Mouse (Mus musculus) left cerebral cortex, postnatal 14 days (tissue): Measurements from ENCODE around the gene Axl. TPM values are rescaled to one million over a fixed set of nuclear protein-coding genes. Genes with fewer than 3 reads are reported as not detected.

Experiments
- DNase-seq, 2 experiments: peaks; one replicate each; pipeline ENCODE4 v3.0.0; 2021 to 2022; ENCODE audit warnings: low spot score in 2 of 2, mixed read lengths in 1 of 2
- intact Hi-C: fragments of 180-260 bp; cut with DNase I; formaldehyde crosslinking; loops from one replicate; pipeline ENCODE4 v1.15.1; 2025
- long read RNA-seq, 2 experiments: library from polyadenylated mRNA; stranded (forward); transcript quantifications; one replicate each; pipeline ENCODE4 v2.0.0; 2021
- total RNA-seq, 2 experiments: library from RNA; stranded (reverse); gene quantifications; 2 replicates each; pipeline ENCODE4 v1.2.3; 2021

Axl gene
- 10 to 100 TPM; 35.9 to 38.8 TPM for total RNA-seq
- long read RNA-seq, experiment 1, full-length matches to known transcripts = 38 of 53 reads
- long read RNA-seq, experiment 1, partial matches to known transcripts = 9 of 53 reads
- long read RNA-seq, experiment 1, other reads (novel, unspliced or antisense) = 6 of 53 reads
- long read RNA-seq, experiment 2, full-length matches to known transcripts = 39 of 51 reads
- long read RNA-seq, experiment 2, partial matches to known transcripts = 4 of 51 reads
- long read RNA-seq, experiment 2, other reads (novel, unspliced or antisense) = 8 of 51 reads

- intact Hi-C loops = no loop called here
- peak; percentile 19 to 29 for DNase-seq
Measured at GRCm38 (mm10) chr7:25788220-25789128, at the start of gene Axl. TSS of gene Axl (minus strand) at chr7:25788705.

- DNase-seq = no peak
- intact Hi-C loops = no loop called here
Measured at GRCm38 (mm10) chr7:25835188-25835891, 46.8 kb upstream of the Axl start.

GRCm38 (mm10) chr7:25831557-25832530 is 43.3 kb upstream of the Axl start:
- intact Hi-C loops = no loop called here

GRCm38 (mm10) chr7:25830251-25830650 is 41.7 kb upstream of the Axl start:
- intact Hi-C loops = no loop called here
- no peak for DNase-seq

More at GRCm38 (mm10) chr7:25831557-25832530, 43.3 kb upstream of the Axl start:
- no peak for DNase-seq

- peak in 1 of 2 experiments; percentile 49 for DNase-seq
- intact Hi-C loops = no loop called here
Measured at GRCm38 (mm10) chr7:25827199-25827598, 38.7 kb upstream of the Axl start.

GRCm38 (mm10) chr7:25826029-25826428 is 37.5 kb upstream of the Axl start:
- intact Hi-C loops = no loop called here
- DNase-seq = no peak

- DNase-seq = no peak
- intact Hi-C loops = loop anchor here (2.0 kb wide), 1 partner anchor 20 kb away; no protein-coding TSS in a partner anchor
Measured at GRCm38 (mm10) chr7:25825043-25825442, 36.5 kb upstream of the Axl start.

- intact Hi-C loops = no loop called here
- DNase-seq = peak in 1 of 2 experiments; percentile 15
Measured at GRCm38 (mm10) chr7:25816241-25816919, 27.9 kb upstream of the Axl start, which contains the start of gene Cyp2s1. TSS of gene Cyp2s1 (minus strand) at chr7:25816913.

GRCm38 (mm10) chr7:25815571-25815970 is 27.1 kb upstream of the Axl start:
- peak in 1 of 2 experiments; percentile 31 for DNase-seq
- intact Hi-C loops = no loop called here

GRCm38 (mm10) chr7:25814711-25815110 is 26.2 kb upstream of the Axl start:
- no peak for DNase-seq
- intact Hi-C loops = no loop called here

- DNase-seq = no peak
- intact Hi-C loops = no loop called here
Measured at GRCm38 (mm10) chr7:25812195-25812594, 23.7 kb upstream of the Axl start.

- no peak for DNase-seq
- intact Hi-C loops = no loop called here
Measured at GRCm38 (mm10) chr7:25811716-25812115, 23.2 kb upstream of the Axl start.

GRCm38 (mm10) chr7:25805631-25806343 is 17.3 kb upstream of the Axl start:
- intact Hi-C loops = loop anchor here (1.0 to 2.0 kb wide), 2 partner anchors 19 to 49 kb away; no protein-coding TSS in a partner anchor

GRCm38 (mm10) chr7:25804792-25805191 is 16.3 kb upstream of the Axl start:
- intact Hi-C loops = loop anchor here (1.0 to 2.0 kb wide), 2 partner anchors 20 to 48 kb away; no protein-coding TSS in a partner anchor
- DNase-seq = peak; percentile 27 to 45

More at GRCm38 (mm10) chr7:25805631-25806343, 17.3 kb upstream of the Axl start:
- peak; percentile 86 to 92 for DNase-seq

- intact Hi-C loops = no loop called here
- DNase-seq = no peak
Measured at GRCm38 (mm10) chr7:25803460-25803859, 15.0 kb upstream of the Axl start.

- intact Hi-C loops = no loop called here
- DNase-seq = no peak
Measured at GRCm38 (mm10) chr7:25802241-25803125, 14.0 kb upstream of the Axl start.
